Mouse (Mus musculus): ENCODE measurements around the gene Ccdc85b. TPM values are rescaled to one million over a fixed set of nuclear protein-coding genes. Genes with fewer than 3 reads are reported as not detected.

Gene Ccdc85b
- polyA plus RNA-seq, 1 experiment from 2014 or later: 2.1 TPM

- H3K4me2 ChIP-seq: no peak overlapping the region
- no peaks in the 10 kb centered on the region; the same call in 1 of the 2 replicates for H3K27me3 ChIP-seq
- H3K27ac ChIP-seq: no peak overlapping the region
- ATAC-seq (ENCODE audit: low read depth): no peak
- H3K4me1 ChIP-seq (replicated peaks): peaks cover 27% of the 10 kb centered on the region
- no peak overlapping the region for H3K9ac ChIP-seq
- no peak for DNase-seq
- H3K36me3 ChIP-seq: peaks cover 4% of the 10 kb centered on the region
- 61% methylated on average over 4 of the region's 4 CpGs for WGBS (ENCODE audit: insufficient replicate concordance)
- no peaks in the 10 kb centered on the region for H3K9me3 ChIP-seq (replicated peaks)
- H3K4me3 ChIP-seq (replicated peaks): no peak overlapping the region
These were observed 25.7 kb downstream of the Ccdc85b start for GRCm38 (mm10) chr19:5431911-5432464.

DNA sequence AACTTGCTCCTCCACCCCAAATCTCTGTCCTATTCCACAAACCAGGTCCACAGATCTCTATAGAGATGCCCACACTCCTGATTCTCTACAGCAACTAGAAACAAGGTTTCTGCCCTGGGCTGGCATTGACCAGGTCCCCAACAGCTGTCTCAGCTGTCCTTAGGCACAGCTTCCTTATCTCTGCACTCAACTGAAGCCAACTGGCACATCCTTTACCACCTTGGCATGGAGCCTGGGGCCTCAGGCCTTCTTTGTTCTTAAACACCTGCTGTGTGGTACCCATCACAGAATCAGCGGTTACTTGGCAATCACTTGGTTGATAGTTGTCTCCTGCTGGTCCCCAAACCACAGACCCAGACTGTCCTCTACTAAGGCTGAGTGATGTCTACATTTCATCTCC is 27.3 kb downstream of the Ccdc85b start:
- Histone ChIP-seq H3K27me3 (no peaks in the 10 kb centered on the region; the same call in 1 of the 2 replicates), H3K4me1 (replicated peaks) (peaks cover 42% of the 10 kb centered on the region), H3K9me3 (replicated peaks) (no peaks in the 10 kb centered on the region), H3K36me3 (peaks cover 14% of the 10 kb centered on the region), H3K4me3 (replicated peaks) (no peak overlapping the region), H3K4me2 (no peak overlapping the region), H3K9ac (no peak overlapping the region), H3K27ac (no peak overlapping the region)
- DNase-seq (no peak), ATAC-seq (ENCODE audit: low read depth) (no peak)
- WGBS (ENCODE audit: insufficient replicate concordance): 95% methylated on average over 1 of the region's 1 CpGs

DNA sequence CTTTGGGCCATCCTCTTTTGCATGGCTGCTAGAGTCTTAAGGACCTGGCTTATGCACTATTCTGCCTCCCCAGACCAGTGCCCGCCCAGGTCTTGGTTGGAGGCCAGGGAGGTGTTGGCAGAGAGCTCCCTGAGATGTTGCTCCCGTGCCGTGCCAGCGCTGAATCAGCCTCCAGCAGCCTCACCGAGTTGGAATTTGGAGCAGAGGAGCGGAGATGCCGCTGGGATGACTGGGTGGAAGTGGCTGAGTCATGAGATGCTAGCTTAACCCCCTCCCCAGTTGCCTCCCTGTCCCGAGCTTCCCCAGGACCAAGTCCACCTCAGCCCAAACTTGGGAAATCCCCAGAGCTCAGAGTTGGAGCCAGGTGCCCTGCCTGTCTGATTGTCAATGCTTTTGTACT is 27.9 kb downstream of the Ccdc85b start:
- WGBS (ENCODE audit: insufficient replicate concordance): 67% methylated on average over 8 of the region's 8 CpGs
- Histone ChIP-seq H3K36me3 (peaks cover 14% of the 10 kb centered on the region), H3K4me3 (replicated peaks) (no peak overlapping the region), H3K9ac (no peak overlapping the region), H3K27ac (no peak overlapping the region), H3K4me1 (replicated peaks) (peaks cover 42% of the 10 kb centered on the region), H3K27me3 (no peaks in the 10 kb centered on the region), H3K4me2 (no peak overlapping the region), H3K9me3 (replicated peaks) (no peaks in the 10 kb centered on the region)
- DNase-seq (no peak), ATAC-seq (ENCODE audit: low read depth) (no peak)

DNA sequence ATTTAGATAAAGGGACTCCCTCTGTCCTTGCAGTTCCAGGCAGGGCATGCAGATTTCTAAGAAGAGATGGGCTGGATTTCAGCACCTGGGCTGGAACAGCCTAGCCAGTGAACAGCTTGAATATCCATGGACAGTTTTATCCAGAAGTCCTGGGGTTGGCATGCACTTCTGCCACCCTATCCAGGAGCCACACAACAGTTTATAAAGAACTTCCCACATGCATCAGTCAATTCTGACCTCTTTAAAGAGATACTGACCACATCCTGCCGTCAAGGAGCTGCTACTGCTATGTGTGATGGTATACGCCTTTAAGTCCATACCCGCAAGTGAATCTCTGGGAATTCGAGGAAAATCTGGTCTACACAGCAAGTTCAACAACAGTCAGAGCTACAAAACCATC is 28.5 kb downstream of the Ccdc85b start:
- H3K9me3 ChIP-seq (replicated peaks): no peaks in the 10 kb centered on the region
- H3K4me1 ChIP-seq (replicated peaks): peaks cover 40% of the 10 kb centered on the region
- H3K4me2 ChIP-seq: no peak overlapping the region
- no peaks in the 10 kb centered on the region for H3K27me3 ChIP-seq
- H3K9ac ChIP-seq: no peak overlapping the region
- ATAC-seq (ENCODE audit: low read depth) (no peak), DNase-seq (no peak)
- H3K36me3 ChIP-seq: peaks cover 14% of the 10 kb centered on the region
- 64% methylated on average over 4 of the region's 4 CpGs for WGBS (ENCODE audit: insufficient replicate concordance)
- no peak overlapping the region for H3K4me3 ChIP-seq (replicated peaks)
- H3K27ac ChIP-seq: no peak overlapping the region

- Histone ChIP-seq H3K27ac (no peak overlapping the region), H3K4me3 (replicated peaks) (no peak overlapping the region), H3K36me3 (peaks cover 17% of the 10 kb centered on the region), H3K4me1 (replicated peaks) (peaks cover 40% of the 10 kb centered on the region), H3K27me3 (no peaks in the 10 kb centered on the region), H3K4me2 (no peak overlapping the region), H3K9ac (0 out of 2 replicates have a peak overlapping the region, but pooled peaks have one; percentile 13), H3K9me3 (replicated peaks) (no peaks in the 10 kb centered on the region)
- ATAC-seq (ENCODE audit: low read depth) (no peak), DNase-seq (no peak)
- WGBS (ENCODE audit: insufficient replicate concordance): 71% methylated on average over 2 of the region's 2 CpGs
These were observed 29.6 kb downstream of the Ccdc85b start for GRCm38 (mm10) chr19:5428083-5428482.

DNA sequence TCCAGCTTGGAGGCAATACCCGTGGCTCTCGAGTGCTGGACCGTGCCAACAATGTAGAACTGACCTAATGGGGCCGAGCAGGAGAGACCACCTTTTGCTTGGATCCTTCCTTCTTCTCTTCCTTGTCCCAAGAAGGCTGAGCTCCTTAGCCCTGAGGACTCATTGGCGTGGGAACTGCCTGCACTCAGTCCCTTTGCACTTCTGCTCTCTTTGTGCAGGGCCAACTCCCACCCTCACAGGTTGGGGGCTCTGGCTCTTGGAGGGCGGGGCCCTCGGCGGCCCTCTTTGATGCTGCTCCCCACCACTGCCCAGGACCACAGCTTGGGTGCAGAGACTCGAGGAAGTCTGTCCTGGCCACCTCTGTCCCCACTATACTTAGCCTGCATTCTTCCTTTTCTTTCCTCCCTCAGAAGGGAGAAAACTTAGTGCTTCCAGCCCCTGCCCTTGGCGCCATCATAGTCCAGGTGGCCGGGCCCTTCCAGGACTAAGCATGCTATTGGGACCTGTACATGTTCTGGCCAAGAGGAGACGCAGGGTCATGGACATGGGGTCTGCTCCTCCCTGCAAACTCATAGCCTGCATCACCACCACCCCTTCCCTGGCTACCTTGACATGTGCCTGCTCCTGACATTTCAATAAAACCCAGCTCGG is 30.9 kb downstream of the Ccdc85b start:
- Histone ChIP-seq H3K4me2 (peak overlapping the region; percentile 81; the same call in 1 of the 2 replicates), H3K27me3 (no peaks in the 10 kb centered on the region), H3K36me3 (peaks cover 30% of the 10 kb centered on the region), H3K4me1 (replicated peaks) (peaks cover 41% of the 10 kb centered on the region), H3K9ac (peak overlapping the region; percentile 90), H3K9me3 (replicated peaks) (no peaks in the 10 kb centered on the region), H3K4me3 (replicated peaks) (0 out of 2 replicates have a peak overlapping the region, but pooled peaks have one; percentile 82), H3K27ac (no peak overlapping the region)
- 86% methylated on average over 13 of the region's 13 CpGs for WGBS (ENCODE audit: insufficient replicate concordance)
- ATAC-seq (ENCODE audit: low read depth): no peak
- DNase-seq: no peak

DNA sequence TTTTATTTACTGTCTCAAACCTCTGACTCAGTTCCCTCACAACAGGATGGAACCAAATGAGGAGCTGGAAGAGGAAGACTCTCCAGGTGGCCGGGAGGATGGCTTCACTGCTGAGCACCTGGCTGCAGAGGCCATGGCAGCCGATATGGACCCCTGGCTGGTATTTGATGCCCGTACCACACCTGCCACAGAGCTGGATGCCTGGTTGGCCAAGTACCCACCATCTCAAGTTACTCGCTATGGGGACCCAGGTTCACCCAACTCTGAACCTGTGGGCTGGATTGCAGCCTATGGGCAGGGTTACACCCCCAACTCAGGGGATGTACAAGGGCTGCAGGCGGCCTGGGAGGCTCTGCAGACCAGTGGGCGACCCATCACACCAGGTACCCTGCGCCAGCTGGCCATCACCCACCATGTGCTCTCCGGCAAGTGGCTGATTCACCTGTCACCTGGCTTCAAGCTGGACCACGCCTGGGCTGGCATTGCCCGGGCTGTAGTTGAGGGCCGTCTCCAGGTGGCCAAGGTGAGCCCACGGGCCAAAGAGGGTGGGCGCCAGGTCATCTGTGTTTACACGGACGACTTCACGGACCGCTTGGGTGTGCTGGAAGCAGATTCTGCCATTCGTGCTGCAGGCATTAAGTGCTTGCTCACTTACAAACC is 31.7 kb downstream of the Ccdc85b start:
- no peaks in the 10 kb centered on the region for H3K27me3 ChIP-seq
- H3K9ac ChIP-seq: peak overlapping the region; percentile 90
- 78% methylated on average over 18 of the region's 18 CpGs for WGBS (ENCODE audit: insufficient replicate concordance)
- peak overlapping the region; percentile 82 for H3K4me3 ChIP-seq (replicated peaks)
- no peaks in the 10 kb centered on the region for H3K9me3 ChIP-seq (replicated peaks)
- H3K4me2 ChIP-seq: peak overlapping the region; percentile 81
- DNase-seq (no peak), ATAC-seq (ENCODE audit: low read depth) (no peak)
- peaks cover 41% of the 10 kb centered on the region for H3K4me1 ChIP-seq (replicated peaks)
- H3K36me3 ChIP-seq: peaks cover 33% of the 10 kb centered on the region
- H3K27ac ChIP-seq: peak overlapping the region; percentile 89

GRCm38 (mm10) chr19:5424782-5425741 is 32.6 kb downstream of the Ccdc85b start, which contains the start of the genes Drap1 and AI837181:
TSS of gene Drap1 (minus strand) at chr19:5424979.
TSS of gene AI837181 (plus strand) at chr19:5425144.
- H3K27me3 ChIP-seq: no peaks in the 10 kb centered on the region

DNA sequence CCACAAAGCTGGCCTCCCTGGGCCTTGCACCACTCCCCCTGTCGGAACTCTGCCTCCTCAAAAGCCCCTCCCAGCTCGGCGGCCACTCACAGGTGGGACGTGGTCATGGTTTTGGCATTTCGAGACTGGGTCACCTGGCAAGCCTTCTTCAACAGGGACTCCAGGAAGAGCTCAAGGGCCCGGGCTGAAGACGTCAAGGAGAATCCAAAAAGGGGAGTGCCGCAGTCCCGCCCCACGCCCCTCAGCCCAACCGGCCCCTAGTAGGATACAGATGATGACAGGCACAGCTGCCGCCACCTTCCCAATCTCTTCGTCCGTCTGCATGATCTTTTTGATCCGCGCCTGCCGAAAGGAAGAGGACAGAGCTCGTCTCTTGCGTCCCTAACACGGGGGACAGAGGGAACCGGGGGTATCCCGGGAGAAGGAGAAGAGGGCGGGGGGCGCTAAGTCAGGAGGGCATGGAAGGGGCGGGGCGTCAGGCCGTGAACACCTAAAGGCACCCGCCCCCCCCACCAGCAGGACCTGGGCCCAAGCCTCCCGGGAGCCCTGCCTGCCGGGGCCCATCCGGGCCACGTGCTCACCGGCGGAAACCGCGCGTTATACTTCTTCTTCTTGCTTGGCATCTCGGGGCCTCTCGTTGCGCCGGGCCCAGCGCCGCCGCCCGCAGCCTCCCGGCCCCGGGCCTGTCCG is 33.5 kb downstream of the Ccdc85b start:
- Histone ChIP-seq H3K27ac (peak overlapping the region; percentile 91), H3K27me3 (no peaks in the 10 kb centered on the region), H3K4me2 (peak overlapping the region; percentile 96), H3K4me1 (replicated peaks) (peaks cover 52% of the 10 kb centered on the region), H3K4me3 (replicated peaks) (peak overlapping the region; percentile 82), H3K9me3 (replicated peaks) (no peaks in the 10 kb centered on the region), H3K36me3 (peaks cover 48% of the 10 kb centered on the region), H3K9ac (peak overlapping the region; percentile 84)
- DNase-seq: peak; percentile 59
- WGBS (ENCODE audit: insufficient replicate concordance): 2% methylated on average over 46 of the region's 48 CpGs
- peak; percentile 57 for ATAC-seq (ENCODE audit: low read depth)

More at GRCm38 (mm10) chr19:5424782-5425741, 32.6 kb downstream of the Ccdc85b start, which contains the start of the genes Drap1 and AI837181:
- peak within 1 kb of the TSS; percentile 82 for H3K4me3 ChIP-seq (replicated peaks)
- ATAC-seq (ENCODE audit: low read depth): peak; percentile 85
- no peaks in the 10 kb centered on the region for H3K9me3 ChIP-seq (replicated peaks)
- peak; percentile 87 for DNase-seq
- peak within 1 kb of the TSS; percentile 96 for H3K4me2 ChIP-seq
- peak within 1 kb of the TSS; percentile 90 for H3K9ac ChIP-seq
- H3K36me3 ChIP-seq: peaks cover 43% of the 10 kb centered on the region
- H3K4me1 ChIP-seq (replicated peaks): peaks cover 49% of the 10 kb centered on the region
- peak within 1 kb of the TSS; percentile 91 for H3K27ac ChIP-seq
- 2% methylated on average over 77 of the region's 87 CpGs for WGBS (ENCODE audit: insufficient replicate concordance)

DNA sequence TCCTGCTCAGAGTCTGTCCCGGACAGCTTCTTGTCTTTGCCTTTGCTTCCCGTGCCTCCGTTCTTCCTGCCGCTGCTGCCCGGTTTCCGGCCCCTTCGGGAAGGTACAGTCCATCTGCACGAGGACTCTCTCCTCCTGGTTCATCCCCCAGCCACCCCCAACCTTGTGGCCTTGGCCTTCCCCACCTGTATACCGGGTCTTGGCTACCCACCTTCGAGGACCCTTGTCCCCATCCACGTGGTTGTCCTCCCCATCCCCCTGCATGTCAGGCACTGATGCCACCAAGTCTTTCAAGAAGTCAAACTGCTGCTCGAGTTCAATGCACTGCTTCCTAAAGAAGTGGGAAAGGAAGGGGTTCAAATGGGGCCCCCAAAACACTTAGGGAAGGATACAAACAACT is 34.1 kb downstream of the Ccdc85b start:
- Histone ChIP-seq H3K4me2 (peak overlapping the region; percentile 96), H3K9me3 (replicated peaks) (no peaks in the 10 kb centered on the region), H3K9ac (peak overlapping the region; percentile 84), H3K4me1 (replicated peaks) (peaks cover 52% of the 10 kb centered on the region), H3K27ac (peak overlapping the region; percentile 91), H3K27me3 (no peaks in the 10 kb centered on the region), H3K36me3 (peaks cover 48% of the 10 kb centered on the region), H3K4me3 (replicated peaks) (peak overlapping the region; percentile 82)
- ATAC-seq (ENCODE audit: low read depth): no peak
- DNase-seq: no peak
- WGBS (ENCODE audit: insufficient replicate concordance): 60% methylated on average over 12 of the region's 12 CpGs
